7 mouse cellular contexts compared by ENCODE assay signal in the genomic region with DNA sequence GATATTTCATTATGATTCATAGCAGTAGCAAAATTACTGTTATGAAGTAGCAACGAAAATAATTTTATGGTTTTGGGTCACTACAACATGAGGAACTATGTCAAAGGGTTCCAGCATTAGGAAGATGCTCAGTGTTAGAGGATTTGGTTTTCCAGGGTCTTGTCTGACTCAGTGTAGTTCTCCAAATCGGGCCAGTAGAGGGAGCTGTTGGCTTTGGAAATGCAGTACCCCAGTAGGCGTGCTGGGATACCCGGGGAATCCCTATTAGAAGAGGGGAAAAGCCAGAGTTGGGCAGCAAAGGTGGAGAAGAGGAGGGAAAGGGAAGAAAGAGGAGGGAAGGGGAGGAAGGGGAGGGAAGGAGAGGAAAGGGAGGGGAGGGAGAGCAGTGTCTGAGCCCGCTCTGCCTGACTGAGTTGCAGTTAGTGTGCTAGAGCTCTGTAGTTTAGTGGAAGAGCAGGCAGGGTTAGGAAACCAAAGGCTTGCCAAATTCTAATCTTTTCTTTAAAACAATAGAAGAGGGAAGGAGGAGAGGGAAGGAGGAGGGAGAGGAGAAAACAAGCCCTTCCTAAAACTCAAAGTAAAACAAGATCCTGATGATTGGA. TPM values are rescaled to one million over a fixed set of nuclear protein-coding genes. Genes with fewer than 3 reads are reported as not detected.
A peak's percentile ranks its signal among the peaks of the same experiment; 100 is the strongest.
DNase-seq lines count a peak whose midpoint lies in the region; ATAC-seq and TF ChIP-seq lines count a peak whose summit lies in the region.

No protein-coding gene starts in this region.

- no peak overlapping the region for H3K4me3 ChIP-seq in embryonic facial prominence, embryonic 10.5 days
- no peak overlapping the region for H3K4me3 ChIP-seq in heart, adult 2 months
- no peak overlapping the region for H3K4me3 ChIP-seq in kidney, adult 2 months (ENCODE audit: insufficient read depth, low read depth, low read length)
- no peak overlapping the region for H3K4me3 ChIP-seq in limb, embryonic 11.5 days (ENCODE audit: low read depth, low read length)
- no peak overlapping the region for H3K4me3 ChIP-seq in midbrain, postnatal 0 days (ENCODE audit: low read depth, low read length)

- H3K9ac ChIP-seq in heart, adult 2 months (ENCODE audit: low read depth, low read length): no peak overlapping the region
- no peak overlapping the region for H3K9ac ChIP-seq in limb, embryonic 11.5 days (ENCODE audit: low read length)
- no peak overlapping the region for H3K9ac ChIP-seq in midbrain, postnatal 0 days (replicated peaks; ENCODE audit: low read length, poor library complexity, severe bottlenecking)

- no peaks in the 10 kb centered on the region for H3K36me3 ChIP-seq in embryonic facial prominence, embryonic 10.5 days (replicated peaks)
- no peaks in the 10 kb centered on the region for H3K36me3 ChIP-seq in heart, adult 2 months (ENCODE audit: control insufficient read depth, insufficient read depth, low read length)
- no peaks in the 10 kb centered on the region for H3K36me3 ChIP-seq in kidney, adult 2 months (ENCODE audit: control insufficient read depth, insufficient read depth, low read length)
- H3K36me3 ChIP-seq in limb, embryonic 11.5 days (ENCODE audit: control insufficient read depth, insufficient read depth, low read length): no peaks in the 10 kb centered on the region
- H3K36me3 ChIP-seq in midbrain, postnatal 0 days (ENCODE audit: insufficient read depth, low read length): no peaks in the 10 kb centered on the region

- H3K27me3 ChIP-seq in embryonic facial prominence, embryonic 10.5 days (replicated peaks; ENCODE audit: low read depth, poor library complexity, severe bottlenecking): no peaks in the 10 kb centered on the region
- no peaks in the 10 kb centered on the region for H3K27me3 ChIP-seq in heart, adult 2 months (ENCODE audit: control insufficient read depth, insufficient read depth, low read length)
- H3K27me3 ChIP-seq in kidney, adult 2 months (replicated peaks; ENCODE audit: control insufficient read depth, insufficient read depth, low read length): no peaks in the 10 kb centered on the region
- H3K27me3 ChIP-seq in limb, embryonic 11.5 days (ENCODE audit: control insufficient read depth, insufficient read depth, low read length): no peaks in the 10 kb centered on the region
- no peaks in the 10 kb centered on the region for H3K27me3 ChIP-seq in midbrain, postnatal 0 days (ENCODE audit: insufficient read depth, low read length)

- no peaks in the 10 kb centered on the region for H3K79me2 ChIP-seq in heart, adult 2 months (replicated peaks; ENCODE audit: control insufficient read depth, insufficient read depth, low read length)

- 5% methylated on average over 5 of the region's 5 CpGs for WGBS in embryonic facial prominence, embryonic 10.5 days
- 5% methylated on average over 5 of the region's 5 CpGs for WGBS in heart, adult 2 months
- 5% methylated on average over 5 of the region's 5 CpGs for WGBS in kidney, adult 2 months
- WGBS in limb, embryonic 11.5 days: 6% methylated on average over 5 of the region's 5 CpGs
- 6% methylated on average over 5 of the region's 5 CpGs for WGBS in midbrain, postnatal 0 days

- peak; percentile 74; the same call in 1 of the 2 replicates for ATAC-seq in limb, embryonic 11.5 days (ENCODE audit: insufficient number of reproducible peaks, low FRiP score, low TSS enrichment, low read depth)
- peak; percentile 79 for ATAC-seq in midbrain, postnatal 0 days (ENCODE audit: low FRiP score)

- H3K4me2 ChIP-seq in limb, embryonic 11.5 days (ENCODE audit: low read depth, severe bottlenecking): no peak overlapping the region
- no peak overlapping the region for H3K4me2 ChIP-seq in midbrain, postnatal 0 days (ENCODE audit: low read depth, low read length, poor library complexity, severe bottlenecking)

- peak; percentile 83 for TF ChIP-seq CTCF in heart, adult 2 months (IDR thresholded peaks at IDR 0.05)
- peak; percentile 82 for TF ChIP-seq CTCF in kidney, adult 2 months (conservative IDR thresholded peaks at IDR 0.05; ENCODE audit: insufficient read depth, insufficient read length, low read depth, low read length)
- TF ChIP-seq CTCF in midbrain, postnatal 0 days (IDR thresholded peaks at IDR 0.05): peak; percentile 94

- TF ChIP-seq EP300 in heart, adult 2 months (IDR thresholded peaks at IDR 0.05; ENCODE audit: insufficient read depth, low read depth, low read length): peak; percentile 95

- intact Hi-C loops in heart, adult 2 months (cut with DNase I): loop anchor here (1.0 to 2.0 kb wide), 4 partner anchors 51 to 271 kb away; partner anchors contain the start of gene Ankrd33b

- H3K4me1 ChIP-seq in embryonic facial prominence, embryonic 10.5 days: peaks cover 26% of the 10 kb centered on the region
- peaks cover 1% of the 10 kb centered on the region for H3K4me1 ChIP-seq in heart, adult 2 months (ENCODE audit: control insufficient read depth, insufficient read depth, low read length)
- 0 out of 2 replicates have a peak, but pooled peaks cover 6% of the 10 kb centered on the region for H3K4me1 ChIP-seq in kidney, adult 2 months (ENCODE audit: control insufficient read depth, insufficient read depth, low read length)
- H3K4me1 ChIP-seq in limb, embryonic 11.5 days (ENCODE audit: control insufficient read depth, insufficient read depth, low read length): peaks cover 7% of the 10 kb centered on the region; the same call in 1 of the 2 replicates
- H3K4me1 ChIP-seq in midbrain, postnatal 0 days (ENCODE audit: insufficient read depth, low read length): no peaks in the 10 kb centered on the region

- no peak overlapping the region for H3K27ac ChIP-seq in embryonic facial prominence, embryonic 10.5 days (replicated peaks)
- no peak overlapping the region for H3K27ac ChIP-seq in heart, adult 2 months
- no peak overlapping the region for H3K27ac ChIP-seq in kidney, adult 2 months (ENCODE audit: insufficient read depth, low read depth, low read length)
- H3K27ac ChIP-seq in limb, embryonic 11.5 days (replicated peaks; ENCODE audit: low read depth, low read length): no peak overlapping the region
- H3K27ac ChIP-seq in midbrain, postnatal 0 days (ENCODE audit: low read depth, low read length): no peak overlapping the region

- H3K9me3 ChIP-seq in embryonic facial prominence, embryonic 10.5 days: peaks cover 5% of the 10 kb centered on the region; the same call in 1 of the 2 replicates
- H3K9me3 ChIP-seq in limb, embryonic 11.5 days (ENCODE audit: control insufficient read depth, low read length): no peaks in the 10 kb centered on the region
- no peaks in the 10 kb centered on the region for H3K9me3 ChIP-seq in midbrain, postnatal 0 days (ENCODE audit: low read length)

- no peak for TF ChIP-seq POLR2A in heart, adult 2 months (IDR thresholded peaks at IDR 0.05; ENCODE audit: insufficient read depth, low read depth, low read length)
- no peak for TF ChIP-seq POLR2A in kidney, adult 2 months (IDR thresholded peaks at IDR 0.05; ENCODE audit: low read depth, low read length)

- peak; percentile 90 for DNase-seq in adrenal gland, postnatal 14 days
- peak; percentile 86 for DNase-seq in embryonic facial prominence, embryonic 10.5 days (ENCODE audit: low spot score)
- peak; percentile 77 to 80 for DNase-seq in heart, adult 2 months
- DNase-seq in kidney, adult 2 months: peak; percentile 87
- DNase-seq in limb, embryonic 11.5 days (ENCODE audit: low spot score): peak; percentile 88
- peak; percentile 86 for DNase-seq in midbrain, postnatal 0 days (ENCODE audit: low spot score)
- DNase-seq in spleen, postnatal 4 days (ENCODE audit: low spot score in 2 of 2): peak; percentile 62 to 83

RNA-seq across cellular contexts. Expression of gene Ankrd33b, which starts 51.8 kb away (rescaled TPM):
- total RNA-seq in adrenal gland, postnatal 14 days (2021): 1.6 and 1.9 TPM in 2 replicates
- 0.29 and 0.67 TPM in 2 replicates for polyA plus RNA-seq in embryonic facial prominence, embryonic 10.5 days (2016; fragmentation: Nextera tagmentation; extraction: Ambion mirVana)
- 10 to 100 TPM; 28.6 to 32.8 TPM for total RNA-seq in heart, adult 2 months (2021)
- 7.8 and 16.5 TPM in 2 replicates for polyA plus RNA-seq in heart, adult 2 months (2012; rRNA removed)
- polyA plus RNA-seq in kidney, adult 2 months (2012; rRNA removed): 21.8 and 26.9 TPM in 2 replicates
- 0.36 and 0.40 TPM in 2 replicates for polyA plus RNA-seq in limb, embryonic 11.5 days (2014; fragmentation: Nextera tagmentation; extraction: Ambion mirVana)
- total RNA-seq in midbrain, postnatal 0 days (2014; rRNA removed): 0.99 and 1.6 TPM in 2 replicates
- polyA plus RNA-seq in midbrain, postnatal 0 days (2015; fragmentation: Nextera tagmentation; extraction: Ambion mirVana): 0.80 and 1.1 TPM in 2 replicates
